Mouse (Mus musculus): ENCODE results near the gene Gm49711. TPM values are rescaled to one million over a fixed set of nuclear protein-coding genes. Genes with fewer than 3 reads are reported as not detected.

Gene Gm49711
- polyA plus RNA-seq, 1 experiment: not detected

- no peak overlapping the region for H3K4me3 ChIP-seq
- H3ac ChIP-seq (ENCODE audit: control insufficient read depth, insufficient read length): no peak overlapping the region
- no peaks in the 10 kb centered on the region for H3K27me3 ChIP-seq (ENCODE audit: control insufficient read depth, insufficient read depth, insufficient read length)
- no peaks in the 10 kb centered on the region for H3K79me2 ChIP-seq (ENCODE audit: control insufficient read depth, insufficient read depth)
- TF ChIP-seq SRF (IDR thresholded peaks at IDR 0.05; ENCODE audit: control insufficient read depth, insufficient read length, low read depth) (no peak), CEBPB (IDR thresholded peaks at IDR 0.05; ENCODE audit: insufficient read depth, poor library complexity, severe bottlenecking) (no peak), MYOD1 (IDR thresholded peaks at IDR 0.05; ENCODE audit: control insufficient read depth in 1 of 3, insufficient read length in 2 of 3, low read depth in 2 of 3) (no peak), MAX (IDR thresholded peaks at IDR 0.05; ENCODE audit: low read depth) (no peak), MYOG (IDR thresholded peaks at IDR 0.05; ENCODE audit: control insufficient read depth in 1 of 3, insufficient read depth in 1 of 3, insufficient read length in 2 of 3, low read depth in 2 of 3) (no peak), USF1 (IDR thresholded peaks at IDR 0.05; ENCODE audit: low read depth) (no peak), POLR2AphosphoS2 (IDR thresholded peaks at IDR 0.05; ENCODE audit: insufficient read length, low read depth) (no peak)
- H3K36me3 ChIP-seq (ENCODE audit: control insufficient read depth, insufficient read depth): no peaks in the 10 kb centered on the region
- no peak overlapping the region for H3K4me2 ChIP-seq (ENCODE audit: low read depth)
Observed at GRCm38 (mm10) chr16:92114706-92115241, 56.7 kb downstream of the Gm49711 start.

GRCm38 (mm10) chr16:92115611-92116421 lies 57.7 kb downstream of the Gm49711 start:
- H3K4me2 ChIP-seq (ENCODE audit: low read depth): no peak overlapping the region
- no peak overlapping the region for H3K4me3 ChIP-seq
- no peaks in the 10 kb centered on the region for H3K27me3 ChIP-seq (ENCODE audit: control insufficient read depth, insufficient read depth, insufficient read length)
- H3K79me2 ChIP-seq (ENCODE audit: control insufficient read depth, insufficient read depth): no peaks in the 10 kb centered on the region
- H3K36me3 ChIP-seq (ENCODE audit: control insufficient read depth, insufficient read depth): no peaks in the 10 kb centered on the region
- no peak overlapping the region for H3ac ChIP-seq (ENCODE audit: control insufficient read depth, insufficient read length)
- TF ChIP-seq MYOD1 (IDR thresholded peaks at IDR 0.05; ENCODE audit: control insufficient read depth in 1 of 3, insufficient read length in 2 of 3, low read depth in 2 of 3): no peak
- TF ChIP-seq POLR2AphosphoS2 (IDR thresholded peaks at IDR 0.05; ENCODE audit: insufficient read length, low read depth): no peak
- TF ChIP-seq REST (IDR thresholded peaks at IDR 0.05; ENCODE audit: insufficient read depth, insufficient read length): no peak

- Histone ChIP-seq H3K4me3 (no peak overlapping the region), H3ac (ENCODE audit: control insufficient read depth, insufficient read length) (no peak overlapping the region), H3K79me2 (ENCODE audit: control insufficient read depth, insufficient read depth) (no peaks in the 10 kb centered on the region), H3K36me3 (ENCODE audit: control insufficient read depth, insufficient read depth) (no peaks in the 10 kb centered on the region), H3K4me2 (ENCODE audit: low read depth) (no peak overlapping the region), H3K27me3 (ENCODE audit: control insufficient read depth, insufficient read depth, insufficient read length) (no peaks in the 10 kb centered on the region)
- TF ChIP-seq TCF12 (IDR thresholded peaks at IDR 0.05; ENCODE audit: insufficient read depth, poor library complexity, severe bottlenecking) (no peak), MYOG (IDR thresholded peaks at IDR 0.05; ENCODE audit: control insufficient read depth in 1 of 3, insufficient read depth in 1 of 3, insufficient read length in 2 of 3, low read depth in 2 of 3) (no peak), TCF3 (IDR thresholded peaks at IDR 0.05; ENCODE audit: insufficient read length, low read depth) (no peak), SRF (IDR thresholded peaks at IDR 0.05; ENCODE audit: control insufficient read depth, insufficient read length, low read depth) (no peak), POLR2A (IDR thresholded peaks at IDR 0.05; ENCODE audit: insufficient read length, low read depth) (no peak), REST (IDR thresholded peaks at IDR 0.05; ENCODE audit: insufficient read depth, insufficient read length) (no peak), USF1 (IDR thresholded peaks at IDR 0.05; ENCODE audit: low read depth) (no peak)
Observed at GRCm38 (mm10) chr16:92117337-92118209, 59.5 kb downstream of the Gm49711 start.

GRCm38 (mm10) chr16:92119013-92119515 lies 60.9 kb downstream of the Gm49711 start:
- TF ChIP-seq USF1 (IDR thresholded peaks at IDR 0.05; ENCODE audit: low read depth) (no peak), SRF (IDR thresholded peaks at IDR 0.05; ENCODE audit: control insufficient read depth, insufficient read length, low read depth) (no peak), MYOD1 (IDR thresholded peaks at IDR 0.05; ENCODE audit: control insufficient read depth in 1 of 3, insufficient read length in 2 of 3, low read depth in 2 of 3) (peak in 1 of 3 experiments; percentile 48)
- H3K4me3 ChIP-seq: no peak overlapping the region
- H3K36me3 ChIP-seq (ENCODE audit: control insufficient read depth, insufficient read depth): no peaks in the 10 kb centered on the region
- H3K79me2 ChIP-seq (ENCODE audit: control insufficient read depth, insufficient read depth): no peaks in the 10 kb centered on the region
- H3K27me3 ChIP-seq (ENCODE audit: control insufficient read depth, insufficient read depth, insufficient read length): no peaks in the 10 kb centered on the region
- H3K4me2 ChIP-seq (ENCODE audit: low read depth): no peak overlapping the region
- H3ac ChIP-seq (ENCODE audit: control insufficient read depth, insufficient read length): no peak overlapping the region

GRCm38 (mm10) chr16:92120899-92121531 lies 62.9 kb downstream of the Gm49711 start:
- Histone ChIP-seq H3K36me3 (ENCODE audit: control insufficient read depth, insufficient read depth) (no peaks in the 10 kb centered on the region), H3K27me3 (ENCODE audit: control insufficient read depth, insufficient read depth, insufficient read length) (no peaks in the 10 kb centered on the region), H3K4me3 (no peak overlapping the region), H3ac (ENCODE audit: control insufficient read depth, insufficient read length) (no peak overlapping the region), H3K4me2 (ENCODE audit: low read depth) (no peak overlapping the region), H3K79me2 (ENCODE audit: control insufficient read depth, insufficient read depth) (no peaks in the 10 kb centered on the region)
- TF ChIP-seq SRF (IDR thresholded peaks at IDR 0.05; ENCODE audit: control insufficient read depth, insufficient read length, low read depth): no peak
- no peak for TF ChIP-seq E2F4 (IDR thresholded peaks at IDR 0.05; ENCODE audit: insufficient read depth)
- TF ChIP-seq USF1 (IDR thresholded peaks at IDR 0.05; ENCODE audit: low read depth): no peak
- no peak for TF ChIP-seq TCF3 (IDR thresholded peaks at IDR 0.05; ENCODE audit: insufficient read length, low read depth)
- TF ChIP-seq REST (IDR thresholded peaks at IDR 0.05; ENCODE audit: insufficient read depth, insufficient read length): no peak
- TF ChIP-seq CEBPB (IDR thresholded peaks at IDR 0.05; ENCODE audit: insufficient read depth, poor library complexity, severe bottlenecking): no peak
- no peak for TF ChIP-seq POLR2AphosphoS2 (IDR thresholded peaks at IDR 0.05; ENCODE audit: insufficient read length, low read depth)
- TF ChIP-seq MAX (IDR thresholded peaks at IDR 0.05; ENCODE audit: low read depth): no peak
- no peak for TF ChIP-seq POLR2A (IDR thresholded peaks at IDR 0.05; ENCODE audit: insufficient read length, low read depth)
- TF ChIP-seq MYOG (IDR thresholded peaks at IDR 0.05; ENCODE audit: control insufficient read depth in 1 of 3, insufficient read depth in 1 of 3, insufficient read length in 2 of 3, low read depth in 2 of 3): no peak
- TF ChIP-seq MYOD1 (IDR thresholded peaks at IDR 0.05; ENCODE audit: control insufficient read depth in 1 of 3, insufficient read length in 2 of 3, low read depth in 2 of 3): no peak
- no peak for TF ChIP-seq TCF12 (IDR thresholded peaks at IDR 0.05; ENCODE audit: insufficient read depth, poor library complexity, severe bottlenecking)

All from myocyte (in vitro differentiated cells).